Mouse (Mus musculus): ENCODE data around the gene Itpripl2. TPM values are rescaled to one million over a fixed set of nuclear protein-coding genes. Genes with fewer than 3 reads are reported as not detected.

Gene Itpripl2
- total RNA-seq (2014; rRNA removed) = 5.2 and 5.4 TPM in 2 replicates
- 0.48 and 0.52 TPM in 2 replicates for polyA plus RNA-seq (2015; fragmentation: Nextera tagmentation; extraction: Ambion mirVana)

GRCm38 (mm10) chr7:118491431-118492147, at the start of gene Itpripl2:
Gene Itpripl2, minus strand, starts transcription at chr7:118491975.
- Histone ChIP-seq H3K27ac (ENCODE audit: low read depth, low read length) (peak within 1 kb of the TSS; percentile 18; the same call in 1 of the 2 replicates), H3K36me3 (ENCODE audit: insufficient read depth, low read length) (no peaks in the 10 kb centered on the region), H3K4me1 (ENCODE audit: insufficient read depth, low read length) (peaks cover 6% of the 10 kb centered on the region; the same call in 1 of the 2 replicates), H3K4me2 (ENCODE audit: low read depth, low read length, poor library complexity, severe bottlenecking) (peak within 1 kb of the TSS; percentile 60), H3K4me3 (ENCODE audit: low read depth, low read length) (peak within 1 kb of the TSS; percentile 44), H3K9ac (replicated peaks; ENCODE audit: low read length, poor library complexity, severe bottlenecking) (peak within 1 kb of the TSS; percentile 56), H3K27me3 (ENCODE audit: insufficient read depth, low read length) (peaks cover 43% of the 10 kb centered on the region), H3K9me3 (ENCODE audit: low read length) (no peaks in the 10 kb centered on the region)
- TF ChIP-seq CTCF (IDR thresholded peaks at IDR 0.05) = no peak
- DNase-seq (ENCODE audit: low spot score) (peak; percentile 5), ATAC-seq (ENCODE audit: low FRiP score) (peak; percentile 74)
- under 1% methylated on average over 48 of the region's 55 CpGs for WGBS

DNA sequence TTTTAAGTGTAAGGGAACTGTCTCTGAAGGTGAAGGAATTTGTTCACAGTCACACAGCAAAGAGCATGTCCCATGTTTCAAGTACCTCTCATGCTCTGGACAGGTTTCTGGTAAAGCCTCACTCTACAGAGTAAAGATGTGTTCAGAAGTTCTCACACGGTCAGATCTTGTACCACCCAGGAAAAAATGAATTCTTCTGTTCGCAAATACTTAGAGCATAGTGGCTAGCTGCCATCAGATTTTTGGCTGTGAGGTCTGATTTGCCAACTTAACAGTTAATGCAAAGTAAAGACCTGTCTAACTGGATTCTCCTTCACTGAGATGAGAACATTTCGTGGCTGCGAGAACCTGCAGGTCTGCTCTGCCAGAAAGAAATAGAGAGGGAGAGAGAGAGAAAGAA, 43.3 kb upstream of the Itpripl2 start:
- ATAC-seq (ENCODE audit: low FRiP score) (no peak), DNase-seq (ENCODE audit: low spot score) (no peak)
- Histone ChIP-seq H3K27me3 (ENCODE audit: insufficient read depth, low read length) (no peaks in the 10 kb centered on the region), H3K9me3 (ENCODE audit: low read length) (no peaks in the 10 kb centered on the region), H3K4me3 (ENCODE audit: low read depth, low read length) (no peak overlapping the region), H3K36me3 (ENCODE audit: insufficient read depth, low read length) (peaks cover 24% of the 10 kb centered on the region), H3K4me2 (ENCODE audit: low read depth, low read length, poor library complexity, severe bottlenecking) (no peak overlapping the region), H3K9ac (replicated peaks; ENCODE audit: low read length, poor library complexity, severe bottlenecking) (no peak overlapping the region), H3K27ac (ENCODE audit: low read depth, low read length) (no peak overlapping the region), H3K4me1 (ENCODE audit: insufficient read depth, low read length) (no peaks in the 10 kb centered on the region)
- 89% methylated on average over 4 of the region's 4 CpGs for WGBS
- TF ChIP-seq CTCF (IDR thresholded peaks at IDR 0.05) = no peak

GRCm38 (mm10) chr7:118534326-118534725, 42.6 kb upstream of the Itpripl2 start:
- 76% methylated on average over 3 of the region's 3 CpGs for WGBS
- Histone ChIP-seq H3K4me3 (ENCODE audit: low read depth, low read length) (no peak overlapping the region), H3K27me3 (ENCODE audit: insufficient read depth, low read length) (no peaks in the 10 kb centered on the region), H3K36me3 (ENCODE audit: insufficient read depth, low read length) (peaks cover 20% of the 10 kb centered on the region), H3K9ac (replicated peaks; ENCODE audit: low read length, poor library complexity, severe bottlenecking) (no peak overlapping the region), H3K4me2 (ENCODE audit: low read depth, low read length, poor library complexity, severe bottlenecking) (no peak overlapping the region), H3K9me3 (ENCODE audit: low read length) (no peaks in the 10 kb centered on the region), H3K4me1 (ENCODE audit: insufficient read depth, low read length) (no peaks in the 10 kb centered on the region), H3K27ac (ENCODE audit: low read depth, low read length) (no peak overlapping the region)
- no peak for TF ChIP-seq CTCF (IDR thresholded peaks at IDR 0.05)
- ATAC-seq (ENCODE audit: low FRiP score) (no peak), DNase-seq (ENCODE audit: low spot score) (no peak)

DNA sequence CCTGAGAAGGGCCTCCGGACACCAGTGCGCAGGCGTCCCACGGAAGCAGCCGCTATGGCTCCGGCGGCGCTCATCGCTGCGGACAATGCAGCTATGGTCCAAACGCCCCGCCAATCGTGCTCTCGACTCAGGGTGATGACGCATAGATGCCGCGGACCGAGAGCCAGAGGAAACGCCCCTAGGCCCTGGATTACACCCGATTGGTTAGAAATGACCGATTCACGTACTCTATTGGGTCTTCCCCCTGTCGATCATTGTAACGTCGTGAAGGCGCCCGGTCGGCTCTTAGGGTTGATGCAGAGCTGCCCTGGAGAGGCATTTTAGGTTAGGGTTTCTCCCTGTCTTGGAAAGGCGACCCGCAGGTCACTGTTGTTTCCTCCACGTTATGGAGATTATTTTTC, 41.4 kb upstream of the Itpripl2 start, which contains the start of gene Coq7:
Gene Coq7 (minus strand): TSS at position 179 of the 401 bp plus-strand sequence.
- TF ChIP-seq CTCF (IDR thresholded peaks at IDR 0.05) = no peak
- Histone ChIP-seq H3K27ac (ENCODE audit: low read depth, low read length) (peak within 1 kb of the TSS; percentile 98), H3K27me3 (ENCODE audit: insufficient read depth, low read length) (no peaks in the 10 kb centered on the region), H3K36me3 (ENCODE audit: insufficient read depth, low read length) (peaks cover 9% of the 10 kb centered on the region; the same call in 1 of the 2 replicates), H3K4me2 (ENCODE audit: low read depth, low read length, poor library complexity, severe bottlenecking) (peak within 1 kb of the TSS; percentile 47), H3K9ac (replicated peaks; ENCODE audit: low read length, poor library complexity, severe bottlenecking) (peak within 1 kb of the TSS; percentile 70), H3K4me3 (ENCODE audit: low read depth, low read length) (peak within 1 kb of the TSS; percentile 64), H3K9me3 (ENCODE audit: low read length) (no peaks in the 10 kb centered on the region), H3K4me1 (ENCODE audit: insufficient read depth, low read length) (no peaks in the 10 kb centered on the region)
- peak; percentile 100 for DNase-seq (ENCODE audit: low spot score)
- under 1% methylated on average over 31 of the region's 31 CpGs for WGBS
- peak; percentile 99 for ATAC-seq (ENCODE audit: low FRiP score)

DNA sequence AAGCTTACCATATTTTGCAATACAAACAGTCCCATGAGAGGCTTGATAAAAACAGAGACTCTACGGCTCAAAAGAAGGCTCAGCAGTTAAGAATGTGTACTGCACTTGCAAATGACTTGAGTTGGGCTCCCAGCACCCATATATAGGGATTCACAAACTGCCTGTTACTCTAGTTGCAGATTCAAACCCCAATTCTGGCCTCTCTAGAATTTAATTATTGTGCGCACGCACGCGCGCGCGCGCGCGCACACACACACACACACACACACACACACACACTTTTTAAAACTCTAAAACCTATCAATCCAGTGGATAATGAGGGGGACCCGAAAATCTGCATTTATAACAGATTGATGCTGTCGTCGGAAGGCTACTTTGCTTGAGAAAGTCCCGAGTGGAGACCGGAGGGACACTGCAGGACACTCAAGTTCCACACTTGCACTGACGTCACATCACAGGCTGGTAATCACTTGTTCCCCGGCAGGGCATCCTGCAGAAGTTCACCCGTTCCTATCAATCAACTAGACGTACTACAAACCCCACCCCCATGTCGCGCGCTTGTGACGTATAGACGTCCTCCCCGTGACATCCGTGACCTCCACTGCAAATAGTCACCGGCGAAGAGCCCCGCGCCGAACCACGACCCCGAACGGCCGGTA, 40.9 kb upstream of the Itpripl2 start:
- Histone ChIP-seq H3K27ac (ENCODE audit: low read depth, low read length) (peak overlapping the region; percentile 98), H3K4me3 (ENCODE audit: low read depth, low read length) (peak overlapping the region; percentile 64), H3K9ac (replicated peaks; ENCODE audit: low read length, poor library complexity, severe bottlenecking) (peak overlapping the region; percentile 68), H3K4me2 (ENCODE audit: low read depth, low read length, poor library complexity, severe bottlenecking) (peak overlapping the region; percentile 47), H3K9me3 (ENCODE audit: low read length) (no peaks in the 10 kb centered on the region), H3K27me3 (ENCODE audit: insufficient read depth, low read length) (no peaks in the 10 kb centered on the region), H3K4me1 (ENCODE audit: insufficient read depth, low read length) (no peaks in the 10 kb centered on the region), H3K36me3 (ENCODE audit: insufficient read depth, low read length) (peaks cover 4% of the 10 kb centered on the region; the same call in 1 of the 2 replicates)
- TF ChIP-seq CTCF (IDR thresholded peaks at IDR 0.05) = no peak
- peak; percentile 95 for ATAC-seq (ENCODE audit: low FRiP score)
- DNase-seq (ENCODE audit: low spot score) = peak; percentile 97
- under 1% methylated on average over 36 of the region's 36 CpGs for WGBS

DNA sequence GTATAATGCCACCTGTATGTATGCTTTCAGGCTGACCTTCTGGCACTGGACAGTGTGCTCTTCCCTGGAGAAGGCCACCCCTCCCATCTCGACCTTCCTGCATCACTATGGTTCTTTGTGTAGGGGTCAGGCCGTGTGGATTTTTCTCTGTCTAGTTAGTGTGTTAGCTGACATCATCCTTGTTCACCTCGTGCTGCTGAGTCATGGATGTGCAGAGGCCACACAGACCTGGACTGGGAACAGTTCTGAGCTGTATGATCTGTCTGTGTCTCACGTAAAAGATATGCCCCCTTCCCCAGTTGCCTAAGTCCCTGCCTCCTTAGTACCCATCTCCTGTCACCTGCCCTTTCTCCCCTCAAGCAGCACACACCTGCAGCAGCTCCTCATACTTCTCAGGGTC, 35.2 kb upstream of the Itpripl2 start:
- Histone ChIP-seq H3K9me3 (ENCODE audit: low read length) (no peaks in the 10 kb centered on the region), H3K27ac (ENCODE audit: low read depth, low read length) (no peak overlapping the region), H3K4me3 (ENCODE audit: low read depth, low read length) (no peak overlapping the region), H3K9ac (replicated peaks; ENCODE audit: low read length, poor library complexity, severe bottlenecking) (no peak overlapping the region), H3K36me3 (ENCODE audit: insufficient read depth, low read length) (peaks cover 28% of the 10 kb centered on the region), H3K27me3 (ENCODE audit: insufficient read depth, low read length) (no peaks in the 10 kb centered on the region), H3K4me1 (ENCODE audit: insufficient read depth, low read length) (no peaks in the 10 kb centered on the region), H3K4me2 (ENCODE audit: low read depth, low read length, poor library complexity, severe bottlenecking) (no peak overlapping the region)
- DNase-seq (ENCODE audit: low spot score) (no peak), ATAC-seq (ENCODE audit: low FRiP score) (no peak)
- no peak for TF ChIP-seq CTCF (IDR thresholded peaks at IDR 0.05)
- 82% methylated on average over 4 of the region's 4 CpGs for WGBS

All from midbrain, postnatal 0 days (tissue).